Mouse (Mus musculus): ENCODE measurements around the gene Olfr643. TPM values are rescaled to one million over a fixed set of nuclear protein-coding genes. Genes with fewer than 3 reads are reported as not detected.

Gene Olfr643
- total RNA-seq (2023), result not detected

DNA sequence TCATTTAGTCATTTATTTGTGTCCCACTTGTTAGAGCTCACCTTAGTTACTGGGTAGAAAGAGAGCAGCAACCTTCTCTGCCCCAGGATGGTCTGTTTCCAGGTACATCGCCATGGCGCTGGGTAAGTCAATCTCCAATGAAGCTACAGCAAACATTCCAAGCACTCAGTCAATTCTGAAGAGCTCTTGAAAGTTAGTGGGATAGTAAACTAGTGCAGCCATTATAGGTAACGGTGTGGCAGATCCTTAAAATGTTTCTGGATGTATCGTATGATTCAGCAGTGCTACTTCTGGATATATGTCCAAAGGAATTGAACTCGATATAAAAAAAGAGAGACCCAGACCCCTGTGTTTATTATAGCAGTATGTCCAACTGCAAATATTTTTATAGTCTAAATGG is at the start of gene Olfr643:
Olfr643 (minus strand) TSS at position 101 of the 400 bp plus-strand sequence.

DNA sequence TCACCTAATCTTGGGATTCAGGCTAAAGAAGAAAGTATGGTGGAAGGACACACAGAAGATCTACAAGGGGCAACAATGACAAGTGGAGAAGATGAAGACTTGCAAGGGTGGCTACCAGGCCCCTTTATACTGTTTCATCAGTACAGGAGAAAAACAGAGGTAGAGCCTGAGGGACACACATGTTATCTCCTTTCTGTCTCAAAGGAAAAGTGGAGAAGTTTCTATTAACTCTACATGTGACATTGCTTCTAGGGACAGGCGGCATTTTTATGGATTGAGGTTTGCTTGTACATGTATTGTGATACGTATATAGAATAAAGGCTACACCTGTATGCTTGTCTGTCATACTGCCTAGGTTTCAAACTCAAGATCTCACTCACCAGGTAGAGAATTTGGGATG is 46.1 kb upstream of the Olfr643 start, which contains the start of gene Olfr648:
Olfr648 (minus strand) TSS at position 101 of the 400 bp plus-strand sequence.

DNA sequence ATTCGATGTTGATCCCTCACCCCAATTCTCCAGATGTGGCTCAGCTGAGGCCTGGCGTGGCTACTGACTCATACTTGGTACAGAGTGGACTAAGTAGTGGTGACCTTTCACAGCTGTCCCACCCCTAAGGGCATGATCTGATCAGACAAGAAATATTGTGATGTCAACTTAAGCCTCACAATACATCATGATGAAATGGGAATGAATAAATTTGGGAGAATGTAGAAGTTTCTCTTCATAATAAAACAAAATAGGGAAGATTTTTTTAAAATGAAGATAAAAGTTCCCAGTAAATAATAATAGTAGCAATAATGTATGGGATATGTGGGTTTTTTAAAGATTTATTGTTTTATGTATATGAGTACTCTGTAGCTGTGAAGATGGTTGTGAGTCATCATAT is 13.3 kb upstream of the Olfr643 start, which contains the start of gene Ubqlnl:
Ubqlnl (minus strand) TSS at position 101 of the 400 bp plus-strand sequence.

DNA sequence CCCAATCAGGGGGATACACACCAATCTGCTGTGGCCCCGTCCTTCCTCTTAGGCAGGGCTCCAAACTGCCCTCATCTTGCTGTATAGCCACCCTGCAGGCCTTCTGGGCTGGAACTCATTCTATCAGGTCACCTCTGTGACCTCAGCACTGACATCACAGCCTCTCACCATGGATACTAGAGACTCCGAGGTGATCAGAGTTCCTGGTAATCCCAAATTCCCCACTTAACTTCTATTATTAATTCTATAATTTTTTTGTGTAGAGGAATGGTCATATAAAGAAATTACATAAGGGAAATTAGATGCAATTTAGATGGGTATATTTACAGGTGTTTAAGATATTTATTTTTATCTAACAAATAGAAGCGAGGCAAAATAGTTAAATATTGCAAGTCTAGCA is 6.0 kb upstream of the Olfr643 start, which contains the start of gene Ubqln3:
Ubqln3 (minus strand) TSS at position 101 of the 400 bp plus-strand sequence.

DNA sequence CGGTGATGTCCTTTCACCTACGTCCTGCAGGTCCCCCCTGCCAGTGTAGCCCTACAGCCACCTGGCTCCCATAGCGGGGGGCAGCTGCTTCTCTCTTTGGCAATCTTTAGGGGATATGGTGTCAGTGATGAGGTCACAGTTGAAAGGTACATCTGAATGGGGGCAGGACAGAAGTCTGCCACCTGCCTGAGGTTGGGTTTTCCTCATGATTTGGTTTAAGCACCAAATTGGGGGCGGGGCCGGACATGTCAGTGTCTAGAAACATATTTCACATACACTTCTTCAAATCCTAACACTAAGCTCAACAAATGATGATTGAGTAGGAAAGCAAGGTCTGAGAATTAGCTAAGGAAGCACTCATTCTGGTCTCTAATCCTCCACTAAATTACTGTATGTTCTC is 7.5 kb downstream of the Olfr643 start, which contains the start of gene Ubqln5:
Ubqln5 (minus strand) TSS at position 101 of the 400 bp plus-strand sequence.

DNA sequence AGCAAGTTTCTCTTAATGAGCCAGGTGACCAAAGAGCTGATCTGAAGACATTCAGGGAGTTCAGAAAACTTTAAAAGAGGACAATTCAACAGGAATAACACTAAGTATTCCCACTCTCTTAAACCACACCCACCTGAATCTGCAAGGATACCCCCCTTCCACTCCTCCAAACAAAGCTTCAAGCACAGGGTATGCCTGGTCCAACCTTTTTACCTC is 32.5 kb downstream of the Olfr643 start, which contains the start of gene Olfr646:
Olfr646 (plus strand) TSS at position 117 of the 216 bp plus-strand sequence.

DNA sequence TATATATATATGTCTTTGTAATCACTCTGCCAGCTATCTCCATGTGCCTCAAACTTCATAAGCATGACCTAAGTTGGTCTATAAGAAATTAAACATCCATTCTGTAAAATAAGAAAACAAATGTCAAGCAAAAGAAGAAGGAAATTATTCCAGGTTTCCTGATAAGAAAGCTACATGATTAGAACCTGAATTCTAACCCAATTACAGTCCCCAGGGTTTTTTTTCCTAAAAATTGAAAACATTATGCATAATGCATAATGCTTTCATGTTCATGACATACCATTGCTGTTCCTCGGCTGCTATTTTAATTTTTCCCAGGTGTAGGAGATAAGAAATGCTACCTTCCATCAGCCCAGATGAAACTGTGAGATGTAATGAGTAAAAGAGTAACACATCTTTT is 51.8 kb downstream of the Olfr643 start, which contains the start of gene Olfr645:
Olfr645 (minus strand) TSS at position 101 of the 400 bp plus-strand sequence.

DNA sequence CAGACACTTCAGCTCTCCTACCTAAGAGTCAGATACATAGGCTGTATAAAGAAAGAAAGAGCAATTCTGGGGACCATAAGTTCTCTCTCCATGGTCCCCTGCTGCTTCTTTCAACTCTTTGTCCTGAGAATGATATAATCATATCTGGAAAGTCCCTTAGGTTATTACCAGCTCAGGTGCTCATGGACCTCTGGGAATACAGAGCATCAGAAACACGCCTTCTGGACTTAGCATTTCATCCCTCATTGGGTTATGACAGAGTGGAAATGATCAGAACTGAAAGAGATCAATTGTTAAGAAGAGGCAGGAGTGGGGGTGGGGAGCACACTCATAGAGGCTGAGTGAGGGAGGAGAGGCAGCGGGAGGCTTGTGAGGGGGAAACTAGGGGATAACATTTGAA is 65.4 kb downstream of the Olfr643 start, which contains the start of gene Olfr644:
Olfr644 (minus strand) TSS at position 101 of the 400 bp plus-strand sequence.

DNA sequence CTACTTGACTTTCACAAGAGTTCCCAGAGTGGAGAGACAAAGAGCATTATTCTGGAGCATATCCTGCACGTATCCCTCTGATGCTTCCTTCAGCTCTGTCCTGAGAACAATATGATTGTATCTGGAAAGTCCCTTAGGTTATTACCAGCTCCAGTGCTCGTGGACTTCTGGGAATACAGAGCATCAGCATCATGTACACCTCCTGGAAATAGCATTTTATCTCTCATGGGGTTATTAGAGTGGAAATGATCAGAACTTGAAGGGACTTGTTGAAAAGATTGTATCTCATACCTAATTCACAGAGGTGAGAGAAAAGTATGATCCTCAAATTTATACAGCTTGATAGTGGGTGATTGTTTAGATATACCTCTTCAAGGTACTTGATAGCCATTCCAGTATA is 75.9 kb downstream of the Olfr643 start, which contains the start of gene 4930516K23Rik:
4930516K23Rik (minus strand) TSS at position 101 of the 400 bp plus-strand sequence.

DNA sequence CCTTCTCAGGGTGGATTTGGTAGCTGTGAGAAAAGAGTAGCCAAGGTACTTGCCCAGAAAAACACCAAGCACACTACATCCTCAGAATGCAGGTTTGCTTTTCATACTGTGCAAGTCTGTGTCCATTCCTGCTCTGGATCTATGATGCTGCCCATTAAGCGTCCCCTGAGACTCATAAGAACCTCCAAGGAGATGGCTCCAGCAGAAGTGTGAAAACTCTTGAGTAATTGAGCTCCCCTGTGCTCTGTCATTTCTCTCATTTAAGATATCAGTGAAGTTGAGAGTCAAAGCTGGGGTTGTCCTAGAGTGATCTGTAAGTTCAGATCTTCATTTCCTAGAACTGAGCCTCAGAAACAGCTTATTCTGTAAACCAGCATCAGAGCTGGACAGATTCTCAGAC is 84.6 kb downstream of the Olfr643 start, which contains the start of gene Olfr642:
Olfr642 (minus strand) TSS at position 101 of the 400 bp plus-strand sequence.

DNA sequence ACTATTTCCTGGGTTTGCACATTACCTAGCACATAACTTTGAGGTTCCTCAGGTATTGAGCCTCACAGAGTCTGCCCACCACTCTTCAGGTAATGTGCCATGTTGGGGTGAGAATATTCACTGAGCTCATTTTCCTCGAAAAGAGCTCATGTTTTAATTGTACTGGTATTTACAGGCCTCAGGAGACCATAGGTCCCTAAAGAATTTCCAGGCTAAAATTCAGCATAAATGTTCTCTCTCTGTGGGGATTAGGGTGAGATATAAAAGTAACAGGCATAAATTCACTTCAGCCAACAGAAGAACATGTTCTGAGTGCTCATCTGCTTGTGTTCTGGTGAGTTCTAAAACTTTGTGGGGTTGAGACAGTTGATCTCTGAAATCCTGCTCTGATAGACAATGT is 102.1 kb downstream of the Olfr643 start, which contains the start of gene Olfr641:
Olfr641 (plus strand) TSS at position 301 of the 400 bp plus-strand sequence.

DNA sequence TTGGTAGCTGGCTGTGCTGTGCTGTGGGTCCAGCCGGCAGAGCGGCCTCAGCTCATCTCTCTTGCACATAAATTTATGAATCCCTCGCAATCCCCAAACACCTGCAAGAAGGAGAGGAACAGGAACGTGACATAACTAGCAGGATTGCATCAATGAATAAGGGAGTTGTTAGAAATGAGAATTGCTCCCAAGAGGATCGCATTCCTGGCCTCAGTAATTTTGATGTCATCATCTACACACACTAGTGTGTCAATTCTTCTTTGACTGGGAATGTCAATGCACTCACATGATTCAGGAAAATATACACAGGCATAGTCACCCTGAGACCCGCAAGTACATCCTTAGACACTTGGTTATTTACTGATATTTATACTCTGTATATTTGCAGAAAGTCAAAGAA is 111.7 kb downstream of the Olfr643 start, which contains the start of gene Olfr640:
Olfr640 (minus strand) TSS at position 101 of the 400 bp plus-strand sequence.

DNA sequence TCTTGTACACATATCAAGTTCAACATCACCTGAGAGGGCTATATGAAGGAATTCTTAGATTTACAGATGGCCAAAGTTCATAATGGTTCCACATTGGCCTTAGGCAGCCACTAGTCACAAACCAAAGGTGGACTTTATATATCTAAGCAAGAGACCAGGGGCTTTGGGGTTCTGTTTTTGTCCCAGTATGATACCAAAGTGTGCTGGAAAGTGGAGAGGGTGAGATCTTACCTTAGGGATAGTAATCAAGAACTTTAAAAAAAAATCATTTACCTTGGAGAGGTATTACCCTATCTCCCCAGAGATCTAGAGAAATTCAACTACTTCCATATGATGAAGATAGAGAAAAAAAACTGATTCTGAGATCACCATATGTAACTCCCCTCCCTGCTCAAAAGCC is 120.0 kb downstream of the Olfr643 start, which contains the start of gene Olfr639:
Olfr639 (minus strand) TSS at position 101 of the 400 bp plus-strand sequence.

DNA sequence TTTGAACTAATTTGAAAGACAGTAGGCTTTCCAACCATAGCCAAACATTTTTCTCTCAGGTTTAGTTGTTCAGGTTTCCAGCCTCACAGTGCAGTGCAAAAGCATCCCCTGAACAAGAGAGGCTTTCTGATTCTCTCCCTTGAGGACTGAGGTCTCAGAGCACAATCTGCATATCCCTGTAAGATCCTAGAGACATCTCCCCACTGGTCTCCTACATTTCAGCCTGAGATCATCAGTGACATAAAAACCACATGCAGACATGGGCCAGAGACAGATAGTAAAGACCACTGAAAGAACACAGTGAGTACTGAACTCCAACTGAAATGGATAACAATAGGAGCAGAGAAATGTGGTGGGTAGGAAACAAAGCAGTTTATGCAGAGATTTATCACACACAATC is 138.8 kb downstream of the Olfr643 start, which contains the start of gene Olfr638:
Olfr638 (plus strand) TSS at position 301 of the 400 bp plus-strand sequence.

DNA sequence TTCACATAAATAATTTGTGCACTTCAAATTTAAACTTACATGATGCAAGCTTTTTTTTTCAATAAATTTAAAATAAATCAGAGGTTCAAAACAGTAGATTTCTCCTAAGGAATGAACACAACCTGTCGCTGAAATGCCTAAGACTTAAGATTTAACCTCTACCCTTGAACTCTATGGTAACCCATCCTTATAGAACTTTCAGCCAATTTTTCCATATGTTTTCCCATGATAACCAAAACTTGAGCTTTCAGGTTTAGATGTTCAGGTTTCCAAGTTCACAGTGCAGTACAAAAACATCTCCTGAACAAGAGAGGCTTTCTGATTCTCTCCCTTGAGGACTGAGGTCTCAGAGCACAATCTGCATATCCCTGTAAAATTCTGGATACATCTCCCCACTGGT is 166.4 kb downstream of the Olfr643 start, which contains the start of gene Olfr635:
Olfr635 (plus strand) TSS at position 301 of the 400 bp plus-strand sequence.

Other genes with a start within 250 kb of the Olfr643 start
- not detected for gene Olfr64, start 242.9 kb downstream of the Olfr643 start, total RNA-seq (2023)
- not detected for gene Olfr65, start 233.9 kb downstream of the Olfr643 start, total RNA-seq (2023)
- not detected for gene Olfr631, start 208.6 kb downstream of the Olfr643 start, total RNA-seq (2023)
- gene Olfr632, start 203.1 kb downstream of the Olfr643 start, total RNA-seq (2023), result not detected
- gene Olfr633, start 193.0 kb downstream of the Olfr643 start, total RNA-seq (2023), result not detected
- not detected for gene Olfr635, start 166.3 kb downstream of the Olfr643 start, total RNA-seq (2023)
- gene Olfr638, start 138.7 kb downstream of the Olfr643 start, total RNA-seq (2023), result not detected
- not detected for gene Olfr639, start 120.1 kb downstream of the Olfr643 start, total RNA-seq (2023)
- gene Olfr640, start 111.8 kb downstream of the Olfr643 start, total RNA-seq (2023), result not detected
- gene Olfr641, start 102.0 kb downstream of the Olfr643 start, total RNA-seq (2023), result not detected
- gene Olfr642, start 84.7 kb downstream of the Olfr643 start, total RNA-seq (2023), result not detected
- gene 4930516K23Rik, start 76.0 kb downstream of the Olfr643 start, total RNA-seq (2023), result not detected
- gene Olfr644, start 65.5 kb downstream of the Olfr643 start, total RNA-seq (2023), result not detected
- not detected for gene Olfr645, start 51.9 kb downstream of the Olfr643 start, total RNA-seq (2023)
- gene Olfr646, start 32.5 kb downstream of the Olfr643 start, total RNA-seq (2023), result not detected
- not detected for gene Ubqln5, start 7.6 kb downstream of the Olfr643 start, total RNA-seq (2023)
- gene Ubqln3, start 5.9 kb upstream of the Olfr643 start, total RNA-seq (2023), result not detected
- not detected for gene Ubqlnl, start 13.2 kb upstream of the Olfr643 start, total RNA-seq (2023)
- not detected for gene Olfm5, start 27.4 kb upstream of the Olfr643 start, total RNA-seq (2023)
- not detected for gene Olfr648, start 46.0 kb upstream of the Olfr643 start, total RNA-seq (2023)
- not detected for gene Olfr649, start 58.6 kb upstream of the Olfr643 start, total RNA-seq (2023)
- not detected for gene Trim6, start 81.4 kb upstream of the Olfr643 start, total RNA-seq (2023)
- gene Trim34a, start 107.1 kb upstream of the Olfr643 start, total RNA-seq (2023), result 28.4 TPM
- gene Trim5, start 150.7 kb upstream of the Olfr643 start, total RNA-seq (2023), result 23.9 TPM
- gene Trim12a, start 178.1 kb upstream of the Olfr643 start, total RNA-seq (2023), result 96.4 TPM
- 2.1 TPM for gene Trim34b, start 192.1 kb upstream of the Olfr643 start, total RNA-seq (2023)
- 42.5 TPM for gene Trim12c, start 216.0 kb upstream of the Olfr643 start, total RNA-seq (2023)
- 1.9 TPM for gene Trim30b, start 232.5 kb upstream of the Olfr643 start, total RNA-seq (2023)

All from CD8-positive naive resting alpha-beta T cell, adult 57 days (primary cell).